Mouse (Mus musculus): ENCODE data around the gene Hsd11b2. TPM values are rescaled to one million over a fixed set of nuclear protein-coding genes. Genes with fewer than 3 reads are reported as not detected.

The Hsd11b2 gene
- polyA plus RNA-seq, 1 experiment from 2014 or later: 36.7 TPM

- Histone ChIP-seq H3K27me3 (ENCODE audit: insufficient read depth, poor library complexity, severe bottlenecking) (no peaks in the 10 kb centered on the region), H3K36me3 (peaks cover 53% of the 10 kb centered on the region), H3K9me3 (no peaks in the 10 kb centered on the region), H3K27ac (no peak overlapping the region), H3K4me1 (replicated peaks) (peaks cover 8% of the 10 kb centered on the region), H3K4me3 (no peak overlapping the region)
- WGBS: 92% methylated on average over 4 of the region's 4 CpGs
- DNase-seq (ENCODE audit: low spot score): no peak
These were observed 20.4 kb downstream of the Hsd11b2 start for GRCm38 (mm10) chr8:105538940-105539339.

GRCm38 (mm10) chr8:105542032-105542656 is 23.6 kb downstream of the Hsd11b2 start:
- WGBS: 88% methylated on average over 3 of the region's 3 CpGs

DNA sequence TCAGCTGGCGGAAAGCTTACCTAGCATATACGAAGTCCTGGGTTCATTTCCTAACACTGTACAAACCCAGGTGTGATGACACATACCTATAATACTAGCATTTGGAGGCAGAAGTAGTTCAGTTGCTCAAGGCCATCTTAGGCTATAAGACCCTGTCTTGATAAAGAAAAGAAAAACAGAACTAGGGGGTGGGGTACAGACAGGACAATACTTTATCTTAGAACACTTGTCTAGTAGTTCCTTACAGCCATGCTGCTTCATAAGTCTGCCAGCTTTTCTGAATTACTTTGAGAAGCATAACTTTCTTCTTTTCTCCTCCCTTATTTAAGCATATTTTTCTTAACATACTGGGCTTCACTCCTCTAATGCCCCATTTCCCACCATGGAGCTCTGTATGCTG is 24.3 kb downstream of the Hsd11b2 start:
- no peak overlapping the region for H3K4me3 ChIP-seq
- peaks cover 22% of the 10 kb centered on the region for H3K4me1 ChIP-seq (replicated peaks)
- no peak for DNase-seq (ENCODE audit: low spot score)
- WGBS: 94% methylated on average over 2 of the region's 2 CpGs
- no peak overlapping the region for H3K27ac ChIP-seq
- no peaks in the 10 kb centered on the region for H3K9me3 ChIP-seq
- H3K27me3 ChIP-seq (ENCODE audit: insufficient read depth, poor library complexity, severe bottlenecking): no peaks in the 10 kb centered on the region
- H3K36me3 ChIP-seq: peaks cover 28% of the 10 kb centered on the region

More at GRCm38 (mm10) chr8:105542032-105542656, 23.6 kb downstream of the Hsd11b2 start:
- no peaks in the 10 kb centered on the region for H3K9me3 ChIP-seq
- DNase-seq (ENCODE audit: low spot score): no peak
- H3K4me1 ChIP-seq (replicated peaks): peaks cover 22% of the 10 kb centered on the region
- H3K27ac ChIP-seq: no peak overlapping the region
- peaks cover 34% of the 10 kb centered on the region for H3K36me3 ChIP-seq
- H3K27me3 ChIP-seq (ENCODE audit: insufficient read depth, poor library complexity, severe bottlenecking): no peaks in the 10 kb centered on the region
- H3K4me3 ChIP-seq: no peak overlapping the region

GRCm38 (mm10) chr8:105543703-105544102 is 25.1 kb downstream of the Hsd11b2 start:
- Histone ChIP-seq H3K27ac (no peak overlapping the region), H3K9me3 (no peaks in the 10 kb centered on the region), H3K4me1 (replicated peaks) (peaks cover 22% of the 10 kb centered on the region), H3K4me3 (no peak overlapping the region), H3K36me3 (peaks cover 19% of the 10 kb centered on the region), H3K27me3 (ENCODE audit: insufficient read depth, poor library complexity, severe bottlenecking) (no peaks in the 10 kb centered on the region)
- no peak for DNase-seq (ENCODE audit: low spot score)
- 60% methylated on average over 1 of the region's 1 CpGs for WGBS

GRCm38 (mm10) chr8:105544544-105545205 is 26.1 kb downstream of the Hsd11b2 start:
- H3K27ac ChIP-seq: no peak overlapping the region
- no peak overlapping the region for H3K4me3 ChIP-seq
- peaks cover 22% of the 10 kb centered on the region for H3K4me1 ChIP-seq (replicated peaks)
- 54% methylated on average over 7 of the region's 7 CpGs for WGBS
- no peaks in the 10 kb centered on the region for H3K9me3 ChIP-seq
- no peak for DNase-seq (ENCODE audit: low spot score)
- no peaks in the 10 kb centered on the region for H3K27me3 ChIP-seq (ENCODE audit: insufficient read depth, poor library complexity, severe bottlenecking)
- peaks cover 11% of the 10 kb centered on the region for H3K36me3 ChIP-seq

- peaks cover 22% of the 10 kb centered on the region for H3K4me1 ChIP-seq (replicated peaks)
- no peak for DNase-seq (ENCODE audit: low spot score)
- WGBS: 82% methylated on average over 3 of the region's 3 CpGs
- H3K27ac ChIP-seq: no peak overlapping the region
- no peaks in the 10 kb centered on the region for H3K27me3 ChIP-seq (ENCODE audit: insufficient read depth, poor library complexity, severe bottlenecking)
- H3K9me3 ChIP-seq: no peaks in the 10 kb centered on the region
- H3K36me3 ChIP-seq: peaks cover 16% of the 10 kb centered on the region
- no peak overlapping the region for H3K4me3 ChIP-seq
These were observed 26.7 kb downstream of the Hsd11b2 start for GRCm38 (mm10) chr8:105545249-105545648.

GRCm38 (mm10) chr8:105546384-105547350 is 28.1 kb downstream of the Hsd11b2 start:
- DNase-seq (ENCODE audit: low spot score): no peak
- Histone ChIP-seq H3K27ac (no peak overlapping the region), H3K9me3 (no peaks in the 10 kb centered on the region), H3K27me3 (ENCODE audit: insufficient read depth, poor library complexity, severe bottlenecking) (no peaks in the 10 kb centered on the region), H3K36me3 (peaks cover 11% of the 10 kb centered on the region), H3K4me1 (replicated peaks) (peaks cover 22% of the 10 kb centered on the region), H3K4me3 (no peak overlapping the region)
- 80% methylated on average over 6 of the region's 6 CpGs for WGBS

DNA sequence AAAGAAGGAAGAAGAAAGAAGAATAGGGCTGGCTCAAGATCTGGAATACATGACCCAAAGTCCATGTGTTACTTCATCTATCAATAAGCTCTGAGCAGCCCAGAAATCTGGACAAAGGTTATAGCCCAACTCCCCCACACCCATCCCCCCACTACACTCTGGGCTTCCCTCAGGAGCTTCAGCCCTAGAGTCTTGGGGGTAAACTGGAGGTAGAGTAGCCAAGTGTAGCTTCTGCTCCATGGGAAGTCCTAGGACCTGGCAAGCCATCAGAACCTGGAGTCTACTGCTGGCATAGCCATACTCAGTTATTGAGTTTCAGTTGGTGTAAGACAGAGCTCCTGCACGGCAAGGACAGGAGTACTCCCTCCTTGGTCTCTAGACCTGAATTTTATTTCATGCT is 31.0 kb downstream of the Hsd11b2 start:
- 95% methylated on average over 1 of the region's 1 CpGs for WGBS
- H3K9me3 ChIP-seq: no peaks in the 10 kb centered on the region
- peaks cover 15% of the 10 kb centered on the region for H3K4me1 ChIP-seq (replicated peaks)
- DNase-seq (ENCODE audit: low spot score): no peak
- no peak overlapping the region for H3K27ac ChIP-seq
- H3K4me3 ChIP-seq: no peak overlapping the region
- H3K36me3 ChIP-seq: peaks cover 5% of the 10 kb centered on the region; the same call in 1 of the 2 replicates
- H3K27me3 ChIP-seq (ENCODE audit: insufficient read depth, poor library complexity, severe bottlenecking): no peaks in the 10 kb centered on the region

- 81% methylated on average over 2 of the region's 2 CpGs for WGBS
- Histone ChIP-seq H3K9me3 (no peaks in the 10 kb centered on the region), H3K4me3 (no peak overlapping the region), H3K36me3 (peaks cover 5% of the 10 kb centered on the region; the same call in 1 of the 2 replicates), H3K4me1 (replicated peaks) (peaks cover 9% of the 10 kb centered on the region), H3K27me3 (ENCODE audit: insufficient read depth, poor library complexity, severe bottlenecking) (no peaks in the 10 kb centered on the region), H3K27ac (no peak overlapping the region)
- no peak for DNase-seq (ENCODE audit: low spot score)
These were observed 31.5 kb downstream of the Hsd11b2 start for GRCm38 (mm10) chr8:105550083-105550482.

- no peak for DNase-seq (ENCODE audit: low spot score)
- Histone ChIP-seq H3K27me3 (ENCODE audit: insufficient read depth, poor library complexity, severe bottlenecking) (no peaks in the 10 kb centered on the region), H3K9me3 (no peaks in the 10 kb centered on the region), H3K4me3 (no peak overlapping the region), H3K36me3 (peaks cover 5% of the 10 kb centered on the region; the same call in 1 of the 2 replicates), H3K4me1 (replicated peaks) (no peaks in the 10 kb centered on the region; the same call in 1 of the 2 replicates), H3K27ac (no peak overlapping the region)
- 95% methylated on average over 2 of the region's 2 CpGs for WGBS
These were observed 33.5 kb downstream of the Hsd11b2 start for GRCm38 (mm10) chr8:105552032-105552431.

DNA sequence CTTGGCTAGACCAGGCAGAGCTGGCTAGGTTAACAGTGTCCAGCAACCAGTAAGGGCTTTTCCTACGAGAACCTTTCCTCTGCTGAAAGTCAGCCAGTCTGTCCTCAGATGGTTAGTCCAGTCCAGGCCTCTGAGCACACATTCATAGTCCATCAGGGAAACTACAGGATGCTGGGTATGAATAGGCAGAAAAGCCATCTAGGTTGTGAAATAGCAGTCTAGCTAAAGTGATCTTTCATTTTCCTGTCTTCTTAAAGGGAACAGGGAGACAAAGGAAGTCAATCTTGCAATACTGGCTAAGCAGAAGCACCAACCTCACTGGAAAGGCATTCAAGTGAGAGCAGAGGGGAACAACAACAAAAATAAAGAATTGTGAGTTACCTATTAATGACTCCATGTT is 34.3 kb downstream of the Hsd11b2 start:
- Histone ChIP-seq H3K4me3 (no peak overlapping the region), H3K4me1 (replicated peaks) (no peaks in the 10 kb centered on the region; the same call in 1 of the 2 replicates), H3K9me3 (no peaks in the 10 kb centered on the region), H3K36me3 (peaks cover 5% of the 10 kb centered on the region; the same call in 1 of the 2 replicates), H3K27ac (no peak overlapping the region), H3K27me3 (ENCODE audit: insufficient read depth, poor library complexity, severe bottlenecking) (no peaks in the 10 kb centered on the region)
- no peak for DNase-seq (ENCODE audit: low spot score)
- 94% methylated on average over 1 of the region's 1 CpGs for WGBS

- peak; percentile 44 for DNase-seq (ENCODE audit: low spot score)
- Histone ChIP-seq H3K27me3 (ENCODE audit: insufficient read depth, poor library complexity, severe bottlenecking) (no peaks in the 10 kb centered on the region), H3K4me1 (replicated peaks) (no peaks in the 10 kb centered on the region; the same call in 1 of the 2 replicates)
These were observed 35.5 kb downstream of the Hsd11b2 start for GRCm38 (mm10) chr8:105554087-105554486.

More at GRCm38 (mm10) chr8:105554087-105554486, 35.5 kb downstream of the Hsd11b2 start:
- Histone ChIP-seq H3K4me3 (no peak overlapping the region), H3K36me3 (peaks cover 5% of the 10 kb centered on the region), H3K27ac (no peak overlapping the region), H3K9me3 (no peaks in the 10 kb centered on the region)

Measured in hindbrain, embryonic 10.5 days (tissue).